Mouse (Mus musculus) embryonic facial prominence, embryonic 14.5 days (tissue): ENCODE data around the gene Lrrc40. TPM values are rescaled to one million over a fixed set of nuclear protein-coding genes. Genes with fewer than 3 reads are reported as not detected.

ENCODE experiments used
- ATAC-seq: fragments of 200-750 bp; cut with Nextera tagmentation; 2 replicates; pipeline ENCODE4 v1.8.0; 2017; ENCODE audit warnings: low read depth, moderate number of reproducible peaks, moderate TSS enrichment
- DNase-seq: peaks from one replicate; pipeline ENCODE4 v3.0.0-alpha.2; 2015; ENCODE audit warnings: low spot score
- H3K27ac ChIP-seq: fragments of 300-500 bp; sonication (generic); replicated peaks from 2 replicates; pipeline ENCODE4 v1.5.1; 2014; ENCODE audit warnings: low read depth, mild to moderate bottlenecking, low read length, moderate library complexity
- H3K27me3 ChIP-seq: fragments of 300-500 bp; sonication (generic); replicated peaks from 2 replicates; pipeline ENCODE4 v1.6.1; 2014; ENCODE audit warnings: low read length; ENCODE audit not compliant: control insufficient read depth, insufficient read depth
- H3K36me3 ChIP-seq: fragments of 300-500 bp; sonication (generic); 2 replicates; pipeline ENCODE4 v1.6.1; 2014; ENCODE audit warnings: low read length, mixed read lengths; ENCODE audit not compliant: control insufficient read depth, insufficient read depth
- H3K4me1 ChIP-seq: fragments of 300-500 bp; sonication (generic); 2 replicates; pipeline ENCODE4 v1.6.1; 2014; ENCODE audit warnings: antibody characterized with exemption, low read length; ENCODE audit not compliant: control insufficient read depth, insufficient read depth
- H3K4me2 ChIP-seq: fragments of 300-500 bp; sonication (generic); 2 replicates; pipeline ENCODE4 v1.6.1; 2014; ENCODE audit warnings: low read depth, mild to moderate bottlenecking, low read length, moderate library complexity, mixed read lengths
- H3K4me3 ChIP-seq: fragments of 300-500 bp; sonication (generic); 2 replicates; pipeline ENCODE4 v1.5.1; 2014; ENCODE audit warnings: low read depth, mild to moderate bottlenecking, low read length
- H3K9ac ChIP-seq: fragments of 300-500 bp; sonication (generic); 2 replicates; pipeline ENCODE4 v1.6.1; 2014; ENCODE audit warnings: low read depth, mild to moderate bottlenecking, low read length, moderate library complexity, mixed read lengths
- H3K9me3 ChIP-seq: fragments of 300-500 bp; sonication (generic); 2 replicates; pipeline ENCODE4 v1.6.1; 2016; ENCODE audit warnings: low read length; ENCODE audit not compliant: control insufficient read depth
- WGBS: fragments of 180-500 bp; shearing (Covaris S2); extraction: QIAGEN DNeasy Blood & Tissue Kit; methylation state at CpG from one replicate; pipeline ENCODE4 v1.1.7; 2014; 5-methylcytosine and 5-hydroxymethylcytosine counted together
- polyA plus RNA-seq: library from polyadenylated mRNA; unstranded; fragments of >200 nt; fragmentation: Nextera tagmentation; extraction: Ambion mirVana; gene quantifications from 2 replicates; pipeline ENCODE4 v1.2.1, GENCODE M21; 2014

The Lrrc40 gene
- 42.3 and 49.1 TPM in 2 replicates for polyA plus RNA-seq

- peak within 1 kb of the TSS; percentile 93 for H3K9ac ChIP-seq
- peaks cover 20% of the 10 kb centered on the region for H3K4me1 ChIP-seq
- WGBS = under 1% methylated on average over 52 of the region's 55 CpGs
Observed at GRCm38 (mm10) chr3:158036329-158036988, at the start of gene Lrrc40, which contains the start of gene Srsf11. Lrrc40 (plus strand) TSS chr3:158036662. Srsf11 (minus strand) TSS chr3:158036639.

GRCm38 (mm10) chr3:157993322-157993721, 43.1 kb upstream of the Lrrc40 start:
- no peak for ATAC-seq
- Histone ChIP-seq H3K4me2 (no peak overlapping the region), H3K4me1 (no peaks in the 10 kb centered on the region), H3K9me3 (no peaks in the 10 kb centered on the region), H3K4me3 (no peak overlapping the region), H3K27ac (no peak overlapping the region), H3K36me3 (peaks cover 36% of the 10 kb centered on the region), H3K9ac (no peak overlapping the region), H3K27me3 (no peaks in the 10 kb centered on the region)
- DNase-seq = no peak

More at GRCm38 (mm10) chr3:158036329-158036988, at the start of gene Lrrc40, which contains the start of gene Srsf11:
- H3K9me3 ChIP-seq = no peaks in the 10 kb centered on the region
- no peaks in the 10 kb centered on the region for H3K36me3 ChIP-seq
- DNase-seq (peak; percentile 98), ATAC-seq (peak; percentile 96)
- peak within 1 kb of the TSS; percentile 87 for H3K27ac ChIP-seq
- H3K27me3 ChIP-seq = no peaks in the 10 kb centered on the region
- H3K4me2 ChIP-seq = peak within 1 kb of the TSS; percentile 77
- H3K4me3 ChIP-seq = peak within 1 kb of the TSS; percentile 91

- H3K4me1 ChIP-seq = no peaks in the 10 kb centered on the region
- ATAC-seq (no peak), DNase-seq (no peak)
- no peak overlapping the region for H3K4me3 ChIP-seq
- H3K36me3 ChIP-seq = peaks cover 21% of the 10 kb centered on the region
- no peak overlapping the region for H3K4me2 ChIP-seq
- H3K27me3 ChIP-seq = no peaks in the 10 kb centered on the region
- no peaks in the 10 kb centered on the region for H3K9me3 ChIP-seq
- H3K27ac ChIP-seq = no peak overlapping the region
- H3K9ac ChIP-seq = no peak overlapping the region
- WGBS = 91% methylated on average over 2 of the region's 2 CpGs
Observed at GRCm38 (mm10) chr3:157995726-157996125, 40.7 kb upstream of the Lrrc40 start.

GRCm38 (mm10) chr3:157998742-157999369, 37.6 kb upstream of the Lrrc40 start:
- no peaks in the 10 kb centered on the region for H3K9me3 ChIP-seq
- DNase-seq (no peak), ATAC-seq (no peak)
- H3K27me3 ChIP-seq = no peaks in the 10 kb centered on the region
- no peak overlapping the region for H3K9ac ChIP-seq
- H3K36me3 ChIP-seq = peaks cover 45% of the 10 kb centered on the region
- 49% methylated on average over 1 of the region's 1 CpGs for WGBS
- no peak overlapping the region for H3K4me3 ChIP-seq
- H3K27ac ChIP-seq = no peak overlapping the region
- H3K4me2 ChIP-seq = no peak overlapping the region
- no peaks in the 10 kb centered on the region for H3K4me1 ChIP-seq

GRCm38 (mm10) chr3:158008647-158009046, 27.8 kb upstream of the Lrrc40 start:
- no peak overlapping the region for H3K4me2 ChIP-seq
- DNase-seq (no peak), ATAC-seq (no peak)
- H3K27ac ChIP-seq = no peak overlapping the region
- WGBS = 82% methylated on average over 1 of the region's 1 CpGs
- H3K4me3 ChIP-seq = no peak overlapping the region
- H3K9ac ChIP-seq = no peak overlapping the region
- H3K36me3 ChIP-seq = peaks cover 62% of the 10 kb centered on the region
- no peaks in the 10 kb centered on the region for H3K27me3 ChIP-seq
- no peaks in the 10 kb centered on the region for H3K9me3 ChIP-seq
- H3K4me1 ChIP-seq = no peaks in the 10 kb centered on the region

- Histone ChIP-seq H3K9ac (no peak overlapping the region), H3K9me3 (no peaks in the 10 kb centered on the region), H3K36me3 (peaks cover 63% of the 10 kb centered on the region), H3K4me3 (no peak overlapping the region), H3K4me1 (no peaks in the 10 kb centered on the region), H3K4me2 (no peak overlapping the region), H3K27ac (no peak overlapping the region), H3K27me3 (no peaks in the 10 kb centered on the region)
- ATAC-seq (no peak), DNase-seq (no peak)
- 57% methylated on average over 1 of the region's 1 CpGs for WGBS
Observed at GRCm38 (mm10) chr3:158009762-158010320, 26.6 kb upstream of the Lrrc40 start.

GRCm38 (mm10) chr3:158031371-158031925, 5.0 kb upstream of the Lrrc40 start:
- WGBS = under 1% methylated on average over 47 of the region's 61 CpGs
- H3K27me3 ChIP-seq = no peaks in the 10 kb centered on the region
- H3K9ac ChIP-seq = peak overlapping the region; percentile 98

GRCm38 (mm10) chr3:158032106-158032505, 4.4 kb upstream of the Lrrc40 start:
- peak overlapping the region; percentile 98 for H3K9ac ChIP-seq
- WGBS = 8% methylated on average over 4 of the region's 4 CpGs
- DNase-seq = no peak
- H3K36me3 ChIP-seq = 0 out of 2 replicates have a peak, but pooled peaks cover 5% of the 10 kb centered on the region
- no peaks in the 10 kb centered on the region for H3K27me3 ChIP-seq
- peak overlapping the region; percentile 93 for H3K4me3 ChIP-seq
- no peak for ATAC-seq
- peak overlapping the region; percentile 96 for H3K27ac ChIP-seq
- peak overlapping the region; percentile 65 for H3K4me2 ChIP-seq
- peaks cover 13% of the 10 kb centered on the region for H3K4me1 ChIP-seq
- H3K9me3 ChIP-seq = no peaks in the 10 kb centered on the region

More at GRCm38 (mm10) chr3:158031371-158031925, 5.0 kb upstream of the Lrrc40 start:
- H3K4me2 ChIP-seq = peak overlapping the region; percentile 65
- H3K4me1 ChIP-seq = peaks cover 13% of the 10 kb centered on the region
- H3K27ac ChIP-seq = peak overlapping the region; percentile 96
- H3K9me3 ChIP-seq = no peaks in the 10 kb centered on the region
- H3K4me3 ChIP-seq = peak overlapping the region; percentile 93
- H3K36me3 ChIP-seq = peaks cover 10% of the 10 kb centered on the region
- ATAC-seq = peak; percentile 94
- DNase-seq = peak; percentile 95
